Mouse (Mus musculus) lung, postnatal 25 days (tissue): ENCODE measurements around the gene Acp1.

ENCODE experiments used
- DNase-seq: peaks from one replicate; pipeline ENCODE4 v3.0.0; 2022; ENCODE audit warnings: low spot score

Acp1 gene

GRCm38 (mm10) chr12:30864347-30864746 lies 47.0 kb downstream of the Acp1 start:
- DNase-seq, result no peak

GRCm38 (mm10) chr12:30856172-30856571 lies 55.2 kb downstream of the Acp1 start:
- no peak for DNase-seq

GRCm38 (mm10) chr12:30855442-30856159 lies 55.8 kb downstream of the Acp1 start:
- no peak for DNase-seq

- DNase-seq, result no peak
Measured at GRCm38 (mm10) chr12:30851871-30852270, 59.5 kb downstream of the Acp1 start.

- peak; percentile 17 for DNase-seq
Measured at GRCm38 (mm10) chr12:30850902-30851301, 60.5 kb downstream of the Acp1 start.

GRCm38 (mm10) chr12:30848521-30848920 lies 62.9 kb downstream of the Acp1 start:
- DNase-seq, result no peak
